ENCODE assay signal across 14 mouse cellular contexts in genomic region chr3:123122151-123123030, GRCm38 (mm10).
DNase-seq lines count a peak whose midpoint lies in the region; ATAC-seq lines count a peak whose summit lies in the region.
"Had no signal": no experiment of that assay in that cellular context is flagged by ENCODE, and none has a peak within 500 bp of the region (broad histone marks: within the 10 kb centered on the region; RNA-seq: fewer than 3 reads in every experiment).

No protein-coding gene starts in this region.

- no peaks in the 10 kb centered on the region for H3K9me3 ChIP-seq in heart, embryonic 14.5 days (ENCODE audit: control insufficient read depth, low read length)
- H3K9me3 ChIP-seq in heart, embryonic 11.5 days (replicated peaks; ENCODE audit: control insufficient read depth, low read length), result no peaks in the 10 kb centered on the region
- H3K9me3 ChIP-seq in intestine, embryonic 16.5 days (ENCODE audit: control insufficient read depth, low read length), result no peaks in the 10 kb centered on the region
- H3K9me3 ChIP-seq in forebrain, embryonic 13.5 days (replicated peaks), result no peaks in the 10 kb centered on the region
- no peaks in the 10 kb centered on the region for H3K9me3 ChIP-seq in hindbrain, embryonic 10.5 days
- H3K9me3 ChIP-seq: forebrain, embryonic 10.5 days; neural tube, embryonic 12.5 days had no signal

- H3K9ac ChIP-seq in heart, embryonic 14.5 days (ENCODE audit: low read length), result no peak overlapping the region
- no peak overlapping the region for H3K9ac ChIP-seq in heart, embryonic 11.5 days (ENCODE audit: low read depth, low read length)
- H3K9ac ChIP-seq in intestine, embryonic 16.5 days (ENCODE audit: low read depth, low read length), result no peak overlapping the region
- no peak overlapping the region for H3K9ac ChIP-seq in forebrain, embryonic 13.5 days
- H3K9ac ChIP-seq: liver, postnatal 0 days; neural tube, embryonic 12.5 days had no signal

- H3K4me2 ChIP-seq in heart, embryonic 14.5 days (ENCODE audit: low read length), result no peak overlapping the region
- H3K4me2 ChIP-seq in heart, embryonic 11.5 days, result no peak overlapping the region
- H3K4me2 ChIP-seq in intestine, embryonic 16.5 days (ENCODE audit: low read depth, low read length), result no peak overlapping the region
- H3K4me2 ChIP-seq in forebrain, embryonic 13.5 days, result no peak overlapping the region
- H3K4me2 ChIP-seq: neural tube, embryonic 12.5 days had no signal

- no peaks in the 10 kb centered on the region for H3K36me3 ChIP-seq in heart, embryonic 14.5 days (ENCODE audit: control insufficient read depth, insufficient read depth, low read length)
- H3K36me3 ChIP-seq in heart, embryonic 11.5 days (ENCODE audit: control insufficient read depth, insufficient read depth, low read length), result no peaks in the 10 kb centered on the region
- H3K36me3 ChIP-seq in intestine, embryonic 16.5 days (ENCODE audit: control insufficient read depth, insufficient read depth, low read length), result no peaks in the 10 kb centered on the region
- no peaks in the 10 kb centered on the region for H3K36me3 ChIP-seq in forebrain, embryonic 13.5 days (ENCODE audit: poor library complexity, severe bottlenecking)
- no peaks in the 10 kb centered on the region for H3K36me3 ChIP-seq in hindbrain, embryonic 10.5 days
- H3K36me3 ChIP-seq: forebrain, embryonic 10.5 days; neural tube, embryonic 12.5 days had no signal

- WGBS in heart, embryonic 14.5 days, result 52% methylated on average over 21 of the region's 21 CpGs
- 71% methylated on average over 21 of the region's 21 CpGs for WGBS in heart, embryonic 11.5 days (ENCODE audit: insufficient replicate concordance)
- 60% methylated on average over 21 of the region's 21 CpGs for WGBS in intestine, embryonic 16.5 days
- 88% methylated on average over 21 of the region's 21 CpGs for WGBS in forebrain, embryonic 13.5 days
- 89% methylated on average over 21 of the region's 21 CpGs for WGBS in hindbrain, embryonic 10.5 days

- H3K27ac ChIP-seq in heart, embryonic 14.5 days (replicated peaks in 1 of 2; ENCODE audit: control insufficient read depth in 1 of 2, insufficient read depth in 1 of 2, low read depth in 2 of 2, low read length in 2 of 2), result 0 out of 4 replicates have a peak overlapping the region, but pooled peaks have one; percentile 2 to 25
- H3K27ac ChIP-seq in heart, embryonic 11.5 days (ENCODE audit: low read depth, low read length), result no peak overlapping the region
- H3K27ac ChIP-seq in intestine, embryonic 16.5 days (ENCODE audit: low read length), result peak overlapping the region; percentile 58
- no peak overlapping the region for H3K27ac ChIP-seq in forebrain, embryonic 13.5 days
- no peak overlapping the region for H3K27ac ChIP-seq in hindbrain, embryonic 10.5 days
- H3K27ac ChIP-seq: forebrain, embryonic 10.5 days; neural tube, embryonic 12.5 days had no signal

- H3K4me3 ChIP-seq in heart, embryonic 14.5 days (ENCODE audit: control insufficient read depth in 1 of 2, insufficient read depth in 1 of 2, low read depth in 1 of 2, low read length in 2 of 2), result no peak overlapping the region
- no peak overlapping the region for H3K4me3 ChIP-seq in heart, embryonic 11.5 days (ENCODE audit: low read depth, low read length)
- no peak overlapping the region for H3K4me3 ChIP-seq in intestine, embryonic 16.5 days (ENCODE audit: low read length)
- no peak overlapping the region for H3K4me3 ChIP-seq in forebrain, embryonic 13.5 days
- no peak overlapping the region for H3K4me3 ChIP-seq in hindbrain, embryonic 10.5 days
- H3K4me3 ChIP-seq: forebrain, embryonic 10.5 days; neural tube, embryonic 12.5 days had no signal

- ATAC-seq in heart, embryonic 14.5 days (ENCODE audit: insufficient number of reproducible peaks, insufficient read depth, low FRiP score, low read depth), result no peak
- ATAC-seq in heart, embryonic 11.5 days (replicated peaks; ENCODE audit: insufficient number of reproducible peaks, low FRiP score, low TSS enrichment), result no peak
- peak; percentile 56 for ATAC-seq in intestine, embryonic 16.5 days
- no peak for ATAC-seq in forebrain, embryonic 13.5 days
- ATAC-seq: liver, postnatal 0 days; midbrain, embryonic 16.5 days had no signal

- peaks cover 7 to 8% of the 10 kb centered on the region in 2 experiments; a peak in 2 of 4 replicates for H3K4me1 ChIP-seq in heart, embryonic 14.5 days (ENCODE audit: control insufficient read depth in 2 of 2, insufficient read depth in 2 of 2, low read length in 2 of 2)
- H3K4me1 ChIP-seq in heart, embryonic 11.5 days (ENCODE audit: control insufficient read depth, insufficient read depth, low read length), result 0 out of 2 replicates have a peak, but pooled peaks cover 4% of the 10 kb centered on the region
- peaks cover 10% of the 10 kb centered on the region for H3K4me1 ChIP-seq in intestine, embryonic 16.5 days (ENCODE audit: control insufficient read depth, insufficient read depth, low read length)
- no peaks in the 10 kb centered on the region for H3K4me1 ChIP-seq in forebrain, embryonic 13.5 days
- no peaks in the 10 kb centered on the region for H3K4me1 ChIP-seq in hindbrain, embryonic 10.5 days (replicated peaks)
- H3K4me1 ChIP-seq: forebrain, embryonic 10.5 days; neural tube, embryonic 12.5 days had no signal

- DNase-seq in urinary bladder, postnatal 25 days (ENCODE audit: low spot score), result peak; percentile 48
- no peak for DNase-seq in urinary bladder, postnatal 10 days (ENCODE audit: low spot score)
- DNase-seq in hindbrain, embryonic 10.5 days (ENCODE audit: low spot score), result no peak
- DNase-seq: adrenal gland, postnatal 10 days; cerebellum, postnatal 10 days; heart, postnatal 4 days; liver, postnatal 0 days had no signal

- H3K27me3 ChIP-seq in heart, embryonic 14.5 days (ENCODE audit: control insufficient read depth, insufficient read depth, low read length), result no peaks in the 10 kb centered on the region
- H3K27me3 ChIP-seq in heart, embryonic 11.5 days (ENCODE audit: control insufficient read depth, insufficient read depth, low read length), result no peaks in the 10 kb centered on the region
- no peaks in the 10 kb centered on the region for H3K27me3 ChIP-seq in intestine, embryonic 16.5 days (replicated peaks; ENCODE audit: control insufficient read depth, insufficient read depth, low read length)
- no peaks in the 10 kb centered on the region for H3K27me3 ChIP-seq in forebrain, embryonic 13.5 days
- no peaks in the 10 kb centered on the region for H3K27me3 ChIP-seq in hindbrain, embryonic 10.5 days (ENCODE audit: insufficient read depth, poor library complexity, severe bottlenecking)
- H3K27me3 ChIP-seq: neural tube, embryonic 12.5 days had no signal

Comparison
In these comparisons a context has a peak if more than half of its experiments do, and no peak if none do; other contexts are left out.
1. H3K27ac ChIP-seq: peak in heart, embryonic 14.5 days (2 of 2) and intestine, embryonic 16.5 days (single experiment); none in heart, embryonic 11.5 days (single experiment), forebrain, embryonic 13.5 days (single experiment) and hindbrain, embryonic 10.5 days (single experiment).